Mouse (Mus musculus): Measurements from ENCODE around the gene Zfp462. TPM values are rescaled to one million over a fixed set of nuclear protein-coding genes. Genes with fewer than 3 reads are reported as not detected.

Zfp462 gene
- total RNA-seq, 2 experiments from 2014 or later, result 0.96 TPM; not detected in 1

- ATAC-seq (replicated peaks; ENCODE audit: low FRiP score, poor library complexity, severe bottlenecking), result no peak
These were observed 4.7 kb downstream of the Zfp462 start for GRCm38 (mm10) chr4:54949561-54949940.

GRCm38 (mm10) chr4:54950136-54950535 lies 5.3 kb downstream of the Zfp462 start:
- ATAC-seq (replicated peaks; ENCODE audit: low FRiP score, poor library complexity, severe bottlenecking), result no peak

- ATAC-seq (replicated peaks; ENCODE audit: low FRiP score, poor library complexity, severe bottlenecking), result no peak
These were observed 6.0 kb downstream of the Zfp462 start for GRCm38 (mm10) chr4:54950866-54951265.

- ATAC-seq (replicated peaks; ENCODE audit: low FRiP score, poor library complexity, severe bottlenecking), result no peak
These were observed 9.0 kb downstream of the Zfp462 start for GRCm38 (mm10) chr4:54953657-54954395.

- ATAC-seq (replicated peaks; ENCODE audit: low FRiP score, poor library complexity, severe bottlenecking), result no peak
These were observed 9.6 kb downstream of the Zfp462 start for GRCm38 (mm10) chr4:54954455-54954854.

GRCm38 (mm10) chr4:54960776-54961175 lies 15.9 kb downstream of the Zfp462 start:
- no peak for ATAC-seq (replicated peaks; ENCODE audit: low FRiP score, poor library complexity, severe bottlenecking)

- ATAC-seq (replicated peaks; ENCODE audit: low FRiP score, poor library complexity, severe bottlenecking), result no peak
These were observed 17.3 kb downstream of the Zfp462 start for GRCm38 (mm10) chr4:54962141-54962540.

- ATAC-seq (replicated peaks; ENCODE audit: low FRiP score, poor library complexity, severe bottlenecking), result no peak
These were observed 18.7 kb downstream of the Zfp462 start for GRCm38 (mm10) chr4:54963551-54963950.

- no peak for ATAC-seq (replicated peaks; ENCODE audit: low FRiP score, poor library complexity, severe bottlenecking)
These were observed 20.4 kb downstream of the Zfp462 start for GRCm38 (mm10) chr4:54965169-54965695.

GRCm38 (mm10) chr4:54966161-54966806 lies 21.4 kb downstream of the Zfp462 start:
- ATAC-seq (replicated peaks; ENCODE audit: low FRiP score, poor library complexity, severe bottlenecking), result no peak

- no peak for ATAC-seq (replicated peaks; ENCODE audit: low FRiP score, poor library complexity, severe bottlenecking)
These were observed 22.3 kb downstream of the Zfp462 start for GRCm38 (mm10) chr4:54967166-54967565.

- ATAC-seq (replicated peaks; ENCODE audit: low FRiP score, poor library complexity, severe bottlenecking), result no peak
These were observed 22.9 kb downstream of the Zfp462 start for GRCm38 (mm10) chr4:54967721-54968120.

- no peak for ATAC-seq (replicated peaks; ENCODE audit: low FRiP score, poor library complexity, severe bottlenecking)
These were observed 24.9 kb downstream of the Zfp462 start for GRCm38 (mm10) chr4:54969671-54970295.

GRCm38 (mm10) chr4:54971386-54971785 lies 26.5 kb downstream of the Zfp462 start:
- ATAC-seq (replicated peaks; ENCODE audit: low FRiP score, poor library complexity, severe bottlenecking), result no peak

- no peak for ATAC-seq (replicated peaks; ENCODE audit: low FRiP score, poor library complexity, severe bottlenecking)
These were observed 27.2 kb downstream of the Zfp462 start for GRCm38 (mm10) chr4:54972096-54972495.

GRCm38 (mm10) chr4:54972827-54973560 lies 28.1 kb downstream of the Zfp462 start:
- no peak for ATAC-seq (replicated peaks; ENCODE audit: low FRiP score, poor library complexity, severe bottlenecking)

GRCm38 (mm10) chr4:54979771-54980472 lies 35.1 kb downstream of the Zfp462 start:
- ATAC-seq (replicated peaks; ENCODE audit: low FRiP score, poor library complexity, severe bottlenecking), result no peak

- no peak for ATAC-seq (replicated peaks; ENCODE audit: low FRiP score, poor library complexity, severe bottlenecking)
These were observed 39.7 kb downstream of the Zfp462 start for GRCm38 (mm10) chr4:54984502-54984901.

GRCm38 (mm10) chr4:54986671-54987070 lies 41.8 kb downstream of the Zfp462 start:
- no peak for ATAC-seq (replicated peaks; ENCODE audit: low FRiP score, poor library complexity, severe bottlenecking)

GRCm38 (mm10) chr4:54987256-54987655 lies 42.4 kb downstream of the Zfp462 start:
- no peak for ATAC-seq (replicated peaks; ENCODE audit: low FRiP score, poor library complexity, severe bottlenecking)

All from erythroblast, adult 5-6 weeks (primary cell).